Mouse (Mus musculus): ENCODE results near the gene Fcrl1. TPM values are rescaled to one million over a fixed set of nuclear protein-coding genes. Genes with fewer than 3 reads are reported as not detected.
"Not testable (repeated sequence)": the region's sequence is repeated elsewhere in the genome, so short reads cannot be mapped to it uniquely, and the experiment has no call there.

The Fcrl1 gene
- polyA plus RNA-seq, 1 experiment from 2014 or later: 0.13 TPM

DNA sequence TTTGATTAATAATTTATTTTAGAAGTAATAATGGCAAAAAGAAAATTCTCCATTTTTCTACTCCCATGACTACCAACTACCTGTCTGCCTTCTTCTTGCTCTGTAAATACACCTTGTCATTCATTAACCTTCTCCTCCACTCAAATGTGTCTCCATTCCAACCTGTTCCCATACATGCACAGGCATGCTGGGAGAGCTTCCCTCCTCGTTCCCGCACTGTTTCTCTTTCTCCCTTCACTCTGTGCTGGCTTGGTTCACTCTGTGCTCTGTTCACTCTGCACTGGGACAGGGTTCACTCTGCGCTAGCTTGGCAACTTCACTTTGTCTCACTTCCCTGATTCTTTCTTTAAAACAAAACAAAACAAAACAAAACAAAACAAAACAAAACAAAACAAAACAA lies 1.0 kb downstream of the Fcrl1 start:
- 71% methylated on average over 3 of the region's 3 CpGs for WGBS
- no peak overlapping the region for H3K9ac ChIP-seq (ENCODE audit: low read depth, low read length)
- no peak overlapping the region for H3K27ac ChIP-seq (ENCODE audit: low read length)
- no peaks in the 10 kb centered on the region for H3K9me3 ChIP-seq (replicated peaks; ENCODE audit: control insufficient read depth, low read length, poor library complexity, severe bottlenecking)
- no peaks in the 10 kb centered on the region for H3K36me3 ChIP-seq (ENCODE audit: control insufficient read depth, insufficient read depth, low read length)
- ATAC-seq: no peak
- H3K4me1 ChIP-seq (ENCODE audit: control insufficient read depth, insufficient read depth, low read length): no peaks in the 10 kb centered on the region
- no peak overlapping the region for H3K4me3 ChIP-seq (ENCODE audit: low read depth, low read length)
- no peak overlapping the region for H3K4me2 ChIP-seq (ENCODE audit: low read length)
- no peaks in the 10 kb centered on the region for H3K27me3 ChIP-seq (ENCODE audit: control insufficient read depth, insufficient read depth, low read depth, low read length)

GRCm38 (mm10) chr3:87377719-87378118 lies 1.5 kb downstream of the Fcrl1 start:
- Histone ChIP-seq H3K4me2 (ENCODE audit: low read length) (no peak overlapping the region), H3K27ac (ENCODE audit: low read length) (no peak overlapping the region), H3K4me1 (ENCODE audit: control insufficient read depth, insufficient read depth, low read length) (no peaks in the 10 kb centered on the region), H3K4me3 (ENCODE audit: low read depth, low read length) (no peak overlapping the region), H3K9me3 (replicated peaks; ENCODE audit: control insufficient read depth, low read length, poor library complexity, severe bottlenecking) (no peaks in the 10 kb centered on the region), H3K9ac (ENCODE audit: low read depth, low read length) (no peak overlapping the region), H3K36me3 (ENCODE audit: control insufficient read depth, insufficient read depth, low read length) (no peaks in the 10 kb centered on the region), H3K27me3 (ENCODE audit: control insufficient read depth, insufficient read depth, low read depth, low read length) (no peaks in the 10 kb centered on the region)
- 76% methylated on average over 6 of the region's 6 CpGs for WGBS
- no peak for ATAC-seq

DNA sequence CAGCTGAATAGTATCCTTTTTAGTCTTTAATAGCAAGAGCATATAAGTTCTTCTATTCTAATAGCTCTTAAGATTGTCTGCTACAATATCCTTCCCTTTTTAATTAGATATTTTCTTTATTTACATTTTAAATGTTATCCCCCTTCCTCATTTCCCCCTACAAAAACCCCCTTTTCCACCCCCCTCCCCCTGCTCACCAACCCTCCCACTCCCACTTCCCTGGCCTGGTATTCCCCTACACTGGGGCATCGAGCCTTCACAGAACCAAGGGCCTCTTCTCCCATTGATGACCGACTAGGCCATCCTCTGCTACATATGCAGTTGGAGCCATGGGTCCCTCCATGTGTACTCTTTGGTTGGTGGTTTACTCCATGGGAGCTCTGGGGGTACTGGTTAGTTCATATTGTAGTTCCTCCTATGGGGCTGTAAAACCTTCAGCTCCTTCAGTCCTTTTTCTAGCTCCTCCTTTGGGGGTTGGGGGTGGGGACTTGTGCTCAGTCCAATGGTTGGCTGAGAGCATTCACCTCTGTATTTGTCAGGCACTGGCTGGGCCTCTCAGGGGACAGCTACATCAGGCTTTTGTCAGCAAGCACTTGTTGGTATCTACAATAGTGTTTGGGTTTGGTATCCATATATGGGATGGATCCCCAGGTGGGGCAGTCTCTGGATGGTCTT lies 3.6 kb downstream of the Fcrl1 start:
- H3K9me3 ChIP-seq (replicated peaks; ENCODE audit: control insufficient read depth, low read length, poor library complexity, severe bottlenecking); H3K4me2 ChIP-seq (ENCODE audit: low read length); H3K4me3 ChIP-seq (ENCODE audit: low read depth, low read length); H3K27ac ChIP-seq (ENCODE audit: low read length); ATAC-seq; H3K27me3 ChIP-seq (ENCODE audit: control insufficient read depth, insufficient read depth, low read depth, low read length); H3K9ac ChIP-seq (ENCODE audit: low read depth, low read length); H3K36me3 ChIP-seq (ENCODE audit: control insufficient read depth, insufficient read depth, low read length); H3K4me1 ChIP-seq (ENCODE audit: control insufficient read depth, insufficient read depth, low read length): not testable (repeated sequence)
- WGBS: 80% methylated on average over 2 of the region's 2 CpGs

GRCm38 (mm10) chr3:87381806-87382712 lies 5.9 kb downstream of the Fcrl1 start:
- Histone ChIP-seq H3K9ac (ENCODE audit: low read depth, low read length) (no peak overlapping the region), H3K4me2 (ENCODE audit: low read length) (no peak overlapping the region), H3K27me3 (ENCODE audit: control insufficient read depth, insufficient read depth, low read depth, low read length) (no peaks in the 10 kb centered on the region), H3K4me1 (ENCODE audit: control insufficient read depth, insufficient read depth, low read length) (no peaks in the 10 kb centered on the region), H3K36me3 (ENCODE audit: control insufficient read depth, insufficient read depth, low read length) (no peaks in the 10 kb centered on the region), H3K4me3 (ENCODE audit: low read depth, low read length) (no peak overlapping the region), H3K9me3 (replicated peaks; ENCODE audit: control insufficient read depth, low read length, poor library complexity, severe bottlenecking) (no peaks in the 10 kb centered on the region), H3K27ac (ENCODE audit: low read length) (no peak overlapping the region)
- 57% methylated on average over 7 of the region's 7 CpGs for WGBS
- ATAC-seq: no peak

GRCm38 (mm10) chr3:87383308-87383707 lies 7.1 kb downstream of the Fcrl1 start:
- H3K36me3 ChIP-seq (ENCODE audit: control insufficient read depth, insufficient read depth, low read length): no peaks in the 10 kb centered on the region
- 95% methylated on average over 3 of the region's 3 CpGs for WGBS
- no peak for ATAC-seq
- no peaks in the 10 kb centered on the region for H3K4me1 ChIP-seq (ENCODE audit: control insufficient read depth, insufficient read depth, low read length)
- H3K27ac ChIP-seq (ENCODE audit: low read length): no peak overlapping the region
- H3K27me3 ChIP-seq (ENCODE audit: control insufficient read depth, insufficient read depth, low read depth, low read length): no peaks in the 10 kb centered on the region
- no peak overlapping the region for H3K4me3 ChIP-seq (ENCODE audit: low read depth, low read length)
- H3K9ac ChIP-seq (ENCODE audit: low read depth, low read length): no peak overlapping the region
- no peak overlapping the region for H3K4me2 ChIP-seq (ENCODE audit: low read length)
- no peaks in the 10 kb centered on the region for H3K9me3 ChIP-seq (replicated peaks; ENCODE audit: control insufficient read depth, low read length, poor library complexity, severe bottlenecking)

DNA sequence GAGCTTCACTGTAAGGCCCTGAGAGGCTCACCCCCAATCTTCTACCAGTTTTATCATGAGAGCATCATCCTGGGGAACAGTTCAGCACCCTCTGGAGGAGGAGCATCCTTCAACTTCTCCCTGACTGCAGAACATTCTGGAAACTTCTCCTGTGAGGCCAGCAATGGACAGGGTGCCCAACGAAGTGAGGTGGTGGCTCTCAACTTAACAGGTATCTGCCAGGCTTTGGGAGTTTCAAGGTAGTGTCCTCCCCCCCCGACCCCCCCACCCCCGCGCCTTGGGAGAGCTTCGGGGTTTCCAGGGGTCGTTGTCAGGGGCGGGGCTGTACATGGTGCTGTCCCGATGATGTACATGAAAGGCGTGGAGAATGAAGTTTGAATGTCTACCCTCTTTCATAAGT lies 8.9 kb downstream of the Fcrl1 start:
- ATAC-seq: no peak
- no peaks in the 10 kb centered on the region for H3K36me3 ChIP-seq (ENCODE audit: control insufficient read depth, insufficient read depth, low read length)
- H3K4me2 ChIP-seq (ENCODE audit: low read length): no peak overlapping the region
- no peak overlapping the region for H3K9ac ChIP-seq (ENCODE audit: low read depth, low read length)
- no peaks in the 10 kb centered on the region for H3K4me1 ChIP-seq (ENCODE audit: control insufficient read depth, insufficient read depth, low read length)
- no peak overlapping the region for H3K4me3 ChIP-seq (ENCODE audit: low read depth, low read length)
- 82% methylated on average over 9 of the region's 9 CpGs for WGBS
- H3K9me3 ChIP-seq (replicated peaks; ENCODE audit: control insufficient read depth, low read length, poor library complexity, severe bottlenecking): no peaks in the 10 kb centered on the region
- H3K27me3 ChIP-seq (ENCODE audit: control insufficient read depth, insufficient read depth, low read depth, low read length): no peaks in the 10 kb centered on the region
- H3K27ac ChIP-seq (ENCODE audit: low read length): no peak overlapping the region

- Histone ChIP-seq H3K9me3 (replicated peaks; ENCODE audit: control insufficient read depth, low read length, poor library complexity, severe bottlenecking) (no peaks in the 10 kb centered on the region), H3K36me3 (ENCODE audit: control insufficient read depth, insufficient read depth, low read length) (no peaks in the 10 kb centered on the region), H3K4me1 (ENCODE audit: control insufficient read depth, insufficient read depth, low read length) (no peaks in the 10 kb centered on the region), H3K4me3 (ENCODE audit: low read depth, low read length) (no peak overlapping the region), H3K27ac (ENCODE audit: low read length) (no peak overlapping the region), H3K27me3 (ENCODE audit: control insufficient read depth, insufficient read depth, low read depth, low read length) (no peaks in the 10 kb centered on the region), H3K9ac (ENCODE audit: low read depth, low read length) (no peak overlapping the region), H3K4me2 (ENCODE audit: low read length) (no peak overlapping the region)
- 90% methylated on average over 1 of the region's 1 CpGs for WGBS
- ATAC-seq: no peak
Observed at GRCm38 (mm10) chr3:87390935-87391334, 14.7 kb downstream of the Fcrl1 start.

DNA sequence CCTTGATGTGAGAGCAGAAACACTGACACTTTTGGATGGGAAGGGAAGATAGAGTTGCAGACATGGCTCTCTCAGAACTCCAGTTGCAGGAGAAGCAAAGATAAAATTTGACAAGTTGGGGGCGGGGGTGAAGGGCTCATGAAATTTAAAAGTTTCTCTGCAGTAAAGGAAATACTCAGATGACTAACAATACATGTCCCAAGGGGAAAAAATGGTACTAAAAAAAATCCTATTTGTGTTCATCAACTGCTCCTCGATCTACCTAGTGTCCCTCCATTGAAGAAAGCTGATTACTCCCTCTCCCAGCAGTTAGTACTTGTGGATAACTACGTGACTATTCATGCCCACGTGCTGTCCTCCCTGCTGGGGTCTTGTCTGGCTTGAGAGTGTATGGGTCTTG lies 22.6 kb downstream of the Fcrl1 start:
- Histone ChIP-seq H3K27ac (ENCODE audit: low read length) (no peak overlapping the region), H3K36me3 (ENCODE audit: control insufficient read depth, insufficient read depth, low read length) (no peaks in the 10 kb centered on the region), H3K27me3 (ENCODE audit: control insufficient read depth, insufficient read depth, low read depth, low read length) (no peaks in the 10 kb centered on the region), H3K9me3 (replicated peaks; ENCODE audit: control insufficient read depth, low read length, poor library complexity, severe bottlenecking) (no peaks in the 10 kb centered on the region), H3K4me3 (ENCODE audit: low read depth, low read length) (no peak overlapping the region), H3K4me1 (ENCODE audit: control insufficient read depth, insufficient read depth, low read length) (no peaks in the 10 kb centered on the region), H3K4me2 (ENCODE audit: low read length) (no peak overlapping the region), H3K9ac (ENCODE audit: low read depth, low read length) (no peak overlapping the region)
- whole genome bisulfite sequencing: 67% methylated on average over 4 of the region's 4 CpGs
- ATAC-seq: no peak

DNA sequence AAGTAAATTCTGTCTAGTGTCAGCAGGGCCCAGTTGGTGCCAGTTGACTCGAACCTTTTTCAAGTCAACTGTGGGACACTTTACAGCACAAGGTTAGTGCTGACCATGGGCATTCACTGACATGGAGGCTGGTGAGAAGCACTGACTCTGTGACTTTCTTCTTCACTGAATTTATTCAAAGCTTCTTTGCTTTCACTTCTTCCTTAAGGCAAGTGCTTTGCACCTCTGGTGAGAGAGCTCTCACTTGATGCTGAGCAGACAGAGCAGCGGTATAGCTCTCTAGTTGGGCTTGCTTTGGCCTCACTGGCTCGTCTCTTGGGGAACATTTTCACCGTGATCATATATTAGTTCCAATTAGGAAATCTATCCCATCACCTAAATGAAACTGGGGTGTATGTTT lies 23.7 kb downstream of the Fcrl1 start:
- Histone ChIP-seq H3K9me3 (replicated peaks; ENCODE audit: control insufficient read depth, low read length, poor library complexity, severe bottlenecking) (no peaks in the 10 kb centered on the region), H3K27ac (ENCODE audit: low read length) (no peak overlapping the region), H3K4me2 (ENCODE audit: low read length) (no peak overlapping the region), H3K4me3 (ENCODE audit: low read depth, low read length) (no peak overlapping the region), H3K27me3 (ENCODE audit: control insufficient read depth, insufficient read depth, low read depth, low read length) (no peaks in the 10 kb centered on the region), H3K36me3 (ENCODE audit: control insufficient read depth, insufficient read depth, low read length) (no peaks in the 10 kb centered on the region), H3K4me1 (ENCODE audit: control insufficient read depth, insufficient read depth, low read length) (no peaks in the 10 kb centered on the region), H3K9ac (ENCODE audit: low read depth, low read length) (no peak overlapping the region)
- 90% methylated on average over 4 of the region's 4 CpGs for WGBS
- no peak for ATAC-seq

Data from midbrain, embryonic 16.5 days (tissue).